Mouse (Mus musculus) bone marrow, adult 2 months (tissue): ENCODE data around the gene Gm42906.

ENCODE experiments used
- CTCF ChIP-seq: fragments of 200-500 bp; IDR thresholded peaks from 2 replicates; pipeline ENCODE4 v1.5.1; 2011; ENCODE audit warnings: low read length, control low read depth; ENCODE audit not compliant: control insufficient read depth, insufficient read depth
- POLR2A ChIP-seq: fragments of 200-500 bp; IDR thresholded peaks from 2 replicates; pipeline ENCODE4 v1.6.1; 2011; ENCODE audit warnings: low read depth, mild to moderate bottlenecking, control low read depth, low read length, borderline replicate concordance; ENCODE audit not compliant: control insufficient read depth

DNA sequence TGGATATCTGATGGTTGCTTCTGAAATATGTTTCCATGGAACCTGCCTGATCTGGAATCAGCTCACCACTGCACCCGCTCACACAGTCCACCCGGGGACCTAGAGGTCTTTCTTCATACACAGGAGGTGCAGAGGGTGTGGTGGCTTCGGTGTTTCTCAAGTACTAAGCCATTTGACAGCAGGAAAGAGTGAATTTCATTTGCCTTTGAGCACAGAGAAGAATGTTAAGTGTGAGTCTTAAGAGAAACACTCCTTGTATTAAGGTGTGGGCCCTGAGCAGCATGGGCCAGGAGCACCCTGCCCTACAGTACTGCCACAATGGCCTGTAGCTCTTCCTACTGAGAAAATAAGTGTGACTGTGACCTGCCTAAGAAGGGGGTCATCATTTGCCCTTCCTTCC, 259.8 kb downstream of the Gm42906 start:
- TF ChIP-seq POLR2A (no peak), CTCF (no peak)
